Mouse (Mus musculus) hindbrain, embryonic 14.5 days (tissue): Measurements from ENCODE around the gene Pik3r1. TPM values are rescaled to one million over a fixed set of nuclear protein-coding genes. Genes with fewer than 3 reads are reported as not detected.

ENCODE experiments used
- ATAC-seq: fragments of 200-750 bp; cut with Nextera tagmentation; 2 replicates; pipeline ENCODE4 v1.8.0; 2017; ENCODE audit warnings: moderate number of reproducible peaks, mild to moderate bottlenecking, moderate TSS enrichment, moderate library complexity; ENCODE audit not compliant: low FRiP score
- DNase-seq: peaks from one replicate; pipeline ENCODE4 v3.0.0-alpha.2; 2015; ENCODE audit warnings: low spot score
- H3K27ac ChIP-seq: fragments of 300-500 bp; sonication (generic); 2 replicates; pipeline ENCODE4 v1.5.1; 2014; ENCODE audit warnings: mild to moderate bottlenecking, moderate library complexity
- H3K27me3 ChIP-seq: fragments of 300-500 bp; sonication (generic); 2 replicates; pipeline ENCODE4 v1.6.1; 2014; ENCODE audit warnings: mild to moderate bottlenecking, low read length, mixed read lengths; ENCODE audit not compliant: control insufficient read depth, insufficient read depth
- H3K36me3 ChIP-seq: fragments of 300-500 bp; sonication (generic); replicated peaks from 2 replicates; pipeline ENCODE4 v1.6.1; 2014; ENCODE audit not compliant: control insufficient read depth, insufficient read depth
- H3K4me1 ChIP-seq: fragments of 300-500 bp; sonication (generic); replicated peaks from 2 replicates; pipeline ENCODE4 v1.6.1; 2014; ENCODE audit warnings: antibody characterized with exemption, low read length, mixed read lengths; ENCODE audit not compliant: control insufficient read depth, insufficient read depth
- H3K4me2 ChIP-seq: fragments of 300-500 bp; sonication (generic); replicated peaks from 2 replicates; pipeline ENCODE4 v1.6.1; 2014; ENCODE audit warnings: mild to moderate bottlenecking, moderate library complexity
- H3K4me3 ChIP-seq: fragments of 300-500 bp; sonication (generic); replicated peaks from 2 replicates; pipeline ENCODE4 v1.5.1; 2014; ENCODE audit warnings: mild to moderate bottlenecking, low read length
- H3K9ac ChIP-seq: fragments of 300-500 bp; sonication (generic); 2 replicates; pipeline ENCODE4 v1.6.1; 2014
- H3K9me3 ChIP-seq: fragments of 300-500 bp; sonication (generic); 2 replicates; pipeline ENCODE4 v1.6.1; 2016; ENCODE audit warnings: low read length; ENCODE audit not compliant: control insufficient read depth
- WGBS: fragments of 180-500 bp; shearing (Covaris S2); extraction: QIAGEN DNeasy Blood & Tissue Kit; methylation state at CpG from one replicate; pipeline ENCODE4 v1.1.7; 2014; 5-methylcytosine and 5-hydroxymethylcytosine counted together
- polyA plus RNA-seq: library from polyadenylated mRNA; unstranded; fragments of >200 nt; fragmentation: Nextera tagmentation; extraction: Ambion mirVana; gene quantifications from 2 replicates; pipeline ENCODE4 v1.2.1, GENCODE M21; 2014

Pik3r1 gene
- polyA plus RNA-seq, 1 experiment from 2014 or later: 94.5 TPM

- DNase-seq (no peak), ATAC-seq (no peak)
- no peaks in the 10 kb centered on the region for H3K27me3 ChIP-seq
- 73% methylated on average over 5 of the region's 5 CpGs for WGBS
- peaks cover 37% of the 10 kb centered on the region for H3K4me1 ChIP-seq
- peaks cover 18% of the 10 kb centered on the region for H3K36me3 ChIP-seq
- H3K9ac ChIP-seq: no peak overlapping the region
- H3K4me3 ChIP-seq: no peak overlapping the region
- no peaks in the 10 kb centered on the region for H3K9me3 ChIP-seq
- H3K27ac ChIP-seq: no peak overlapping the region
- no peak overlapping the region for H3K4me2 ChIP-seq
Observed at GRCm38 (mm10) chr13:101761617-101762016, 6.4 kb downstream of the Pik3r1 start.

- peaks cover 33% of the 10 kb centered on the region for H3K4me1 ChIP-seq
- 85% methylated on average over 3 of the region's 3 CpGs for WGBS
- ATAC-seq: no peak
- no peak for DNase-seq
- no peak overlapping the region for H3K9ac ChIP-seq
- H3K4me2 ChIP-seq: no peak overlapping the region
- H3K36me3 ChIP-seq: peaks cover 24% of the 10 kb centered on the region
- H3K9me3 ChIP-seq: no peaks in the 10 kb centered on the region
- H3K4me3 ChIP-seq: no peak overlapping the region
- H3K27me3 ChIP-seq: no peaks in the 10 kb centered on the region
- H3K27ac ChIP-seq: no peak overlapping the region
Observed at GRCm38 (mm10) chr13:101760953-101761352, 7.1 kb downstream of the Pik3r1 start.

- H3K4me2 ChIP-seq: no peak overlapping the region
- no peaks in the 10 kb centered on the region for H3K27me3 ChIP-seq
- no peaks in the 10 kb centered on the region for H3K9me3 ChIP-seq
- H3K27ac ChIP-seq: no peak overlapping the region
- H3K36me3 ChIP-seq: peaks cover 27% of the 10 kb centered on the region
- DNase-seq (no peak), ATAC-seq (no peak)
- H3K9ac ChIP-seq: no peak overlapping the region
- H3K4me1 ChIP-seq: peaks cover 25% of the 10 kb centered on the region
- H3K4me3 ChIP-seq: no peak overlapping the region
- WGBS: 58% methylated on average over 8 of the region's 8 CpGs
Observed at GRCm38 (mm10) chr13:101760001-101760687, 7.9 kb downstream of the Pik3r1 start.

- Histone ChIP-seq H3K27me3 (no peaks in the 10 kb centered on the region), H3K4me3 (no peak overlapping the region), H3K9me3 (no peaks in the 10 kb centered on the region), H3K4me2 (no peak overlapping the region), H3K9ac (no peak overlapping the region), H3K27ac (no peak overlapping the region), H3K4me1 (peaks cover 21% of the 10 kb centered on the region), H3K36me3 (peaks cover 27% of the 10 kb centered on the region)
- WGBS: 26% methylated on average over 3 of the region's 3 CpGs
- ATAC-seq (no peak), DNase-seq (no peak)
Observed at GRCm38 (mm10) chr13:101759281-101759871, 8.6 kb downstream of the Pik3r1 start.

- Histone ChIP-seq H3K27ac (no peak overlapping the region), H3K9me3 (no peaks in the 10 kb centered on the region), H3K9ac (no peak overlapping the region), H3K4me3 (no peak overlapping the region), H3K4me1 (peaks cover 19% of the 10 kb centered on the region), H3K27me3 (no peaks in the 10 kb centered on the region), H3K4me2 (no peak overlapping the region), H3K36me3 (peaks cover 30% of the 10 kb centered on the region)
- WGBS: 71% methylated on average over 22 of the region's 22 CpGs
- no peak; the same call in 1 of the 2 replicates for ATAC-seq
- no peak for DNase-seq
Observed at GRCm38 (mm10) chr13:101757801-101758422, 10.1 kb downstream of the Pik3r1 start.

GRCm38 (mm10) chr13:101755228-101755627, 12.8 kb downstream of the Pik3r1 start:
- Histone ChIP-seq H3K4me3 (no peak overlapping the region), H3K36me3 (peaks cover 30% of the 10 kb centered on the region), H3K9ac (no peak overlapping the region), H3K27ac (no peak overlapping the region), H3K4me1 (peaks cover 8% of the 10 kb centered on the region; the same call in 1 of the 2 replicates), H3K9me3 (no peaks in the 10 kb centered on the region), H3K27me3 (no peaks in the 10 kb centered on the region), H3K4me2 (no peak overlapping the region)
- WGBS: 83% methylated on average over 2 of the region's 2 CpGs
- ATAC-seq (no peak), DNase-seq (no peak)

- Histone ChIP-seq H3K36me3 (peaks cover 30% of the 10 kb centered on the region), H3K9me3 (no peaks in the 10 kb centered on the region), H3K9ac (no peak overlapping the region), H3K27ac (no peak overlapping the region), H3K4me1 (peaks cover 6% of the 10 kb centered on the region; the same call in 1 of the 2 replicates), H3K4me2 (no peak overlapping the region), H3K4me3 (no peak overlapping the region), H3K27me3 (no peaks in the 10 kb centered on the region)
- ATAC-seq: no peak
- DNase-seq: no peak
- WGBS: 85% methylated on average over 6 of the region's 6 CpGs
Observed at GRCm38 (mm10) chr13:101753639-101754038, 14.4 kb downstream of the Pik3r1 start.

GRCm38 (mm10) chr13:101751816-101752215, 16.2 kb downstream of the Pik3r1 start:
- DNase-seq (no peak), ATAC-seq (no peak)
- H3K36me3 ChIP-seq: peaks cover 14% of the 10 kb centered on the region
- H3K4me3 ChIP-seq: no peak overlapping the region
- H3K27me3 ChIP-seq: no peaks in the 10 kb centered on the region
- no peak overlapping the region for H3K4me2 ChIP-seq
- H3K4me1 ChIP-seq: peaks cover 6% of the 10 kb centered on the region; the same call in 1 of the 2 replicates
- no peak overlapping the region for H3K27ac ChIP-seq
- 67% methylated on average over 4 of the region's 4 CpGs for WGBS
- H3K9me3 ChIP-seq: no peaks in the 10 kb centered on the region
- H3K9ac ChIP-seq: no peak overlapping the region

- no peak overlapping the region for H3K4me2 ChIP-seq
- H3K9ac ChIP-seq: no peak overlapping the region
- DNase-seq (no peak), ATAC-seq (no peak)
- H3K27me3 ChIP-seq: no peaks in the 10 kb centered on the region
- no peaks in the 10 kb centered on the region for H3K36me3 ChIP-seq
- no peaks in the 10 kb centered on the region for H3K4me1 ChIP-seq
- H3K4me3 ChIP-seq: no peak overlapping the region
- H3K27ac ChIP-seq: no peak overlapping the region
- H3K9me3 ChIP-seq: no peaks in the 10 kb centered on the region
- WGBS: 87% methylated on average over 8 of the region's 8 CpGs
Observed at GRCm38 (mm10) chr13:101746012-101746595, 21.9 kb downstream of the Pik3r1 start.
